Mouse (Mus musculus) hindbrain, embryonic 14.5 days (tissue): ENCODE data around the gene Lrrc73. TPM values are rescaled to one million over a fixed set of nuclear protein-coding genes. Genes with fewer than 3 reads are reported as not detected.

ENCODE experiments used
- ATAC-seq: fragments of 200-750 bp; cut with Nextera tagmentation; 2 replicates; pipeline ENCODE4 v1.8.0; 2017; ENCODE audit warnings: moderate number of reproducible peaks, mild to moderate bottlenecking, moderate TSS enrichment, moderate library complexity; ENCODE audit not compliant: low FRiP score
- DNase-seq: peaks from one replicate; pipeline ENCODE4 v3.0.0-alpha.2; 2015; ENCODE audit warnings: low spot score
- H3K27ac ChIP-seq: fragments of 300-500 bp; sonication (generic); 2 replicates; pipeline ENCODE4 v1.5.1; 2014; ENCODE audit warnings: mild to moderate bottlenecking, moderate library complexity
- H3K27me3 ChIP-seq: fragments of 300-500 bp; sonication (generic); 2 replicates; pipeline ENCODE4 v1.6.1; 2014; ENCODE audit warnings: mild to moderate bottlenecking, low read length, mixed read lengths; ENCODE audit not compliant: control insufficient read depth, insufficient read depth
- H3K36me3 ChIP-seq: fragments of 300-500 bp; sonication (generic); replicated peaks from 2 replicates; pipeline ENCODE4 v1.6.1; 2014; ENCODE audit not compliant: control insufficient read depth, insufficient read depth
- H3K4me1 ChIP-seq: fragments of 300-500 bp; sonication (generic); replicated peaks from 2 replicates; pipeline ENCODE4 v1.6.1; 2014; ENCODE audit warnings: antibody characterized with exemption, low read length, mixed read lengths; ENCODE audit not compliant: control insufficient read depth, insufficient read depth
- H3K4me2 ChIP-seq: fragments of 300-500 bp; sonication (generic); replicated peaks from 2 replicates; pipeline ENCODE4 v1.6.1; 2014; ENCODE audit warnings: mild to moderate bottlenecking, moderate library complexity
- H3K4me3 ChIP-seq: fragments of 300-500 bp; sonication (generic); replicated peaks from 2 replicates; pipeline ENCODE4 v1.5.1; 2014; ENCODE audit warnings: mild to moderate bottlenecking, low read length
- H3K9ac ChIP-seq: fragments of 300-500 bp; sonication (generic); 2 replicates; pipeline ENCODE4 v1.6.1; 2014
- H3K9me3 ChIP-seq: fragments of 300-500 bp; sonication (generic); 2 replicates; pipeline ENCODE4 v1.6.1; 2016; ENCODE audit warnings: low read length; ENCODE audit not compliant: control insufficient read depth
- WGBS: fragments of 180-500 bp; shearing (Covaris S2); extraction: QIAGEN DNeasy Blood & Tissue Kit; methylation state at CpG from one replicate; pipeline ENCODE4 v1.1.7; 2014; 5-methylcytosine and 5-hydroxymethylcytosine counted together
- polyA plus RNA-seq: library from polyadenylated mRNA; unstranded; fragments of >200 nt; fragmentation: Nextera tagmentation; extraction: Ambion mirVana; gene quantifications from 2 replicates; pipeline ENCODE4 v1.2.1, GENCODE M21; 2014

The Lrrc73 gene
- polyA plus RNA-seq, 1 experiment from 2014 or later = 15.1 TPM

- Histone ChIP-seq H3K9ac (no peak overlapping the region), H3K4me3 (no peak overlapping the region), H3K27me3 (no peaks in the 10 kb centered on the region), H3K36me3 (peaks cover 10% of the 10 kb centered on the region), H3K27ac (no peak overlapping the region), H3K4me2 (no peak overlapping the region), H3K9me3 (no peaks in the 10 kb centered on the region), H3K4me1 (peaks cover 12% of the 10 kb centered on the region)
- ATAC-seq (no peak), DNase-seq (no peak)
- 92% methylated on average over 12 of the region's 12 CpGs for WGBS
Observed at GRCm38 (mm10) chr17:46278011-46278765, 24.9 kb downstream of the Lrrc73 start.

- peak within 1 kb of the TSS; percentile 66 for H3K27ac ChIP-seq
- no peaks in the 10 kb centered on the region for H3K9me3 ChIP-seq
- peak; percentile 97 for ATAC-seq
- H3K4me1 ChIP-seq = peaks cover 12% of the 10 kb centered on the region
- peak; percentile 89 for DNase-seq
- peak within 1 kb of the TSS; percentile 71 for H3K9ac ChIP-seq
- H3K4me3 ChIP-seq = peak within 1 kb of the TSS; percentile 65
- H3K36me3 ChIP-seq = peaks cover 10% of the 10 kb centered on the region
- no peaks in the 10 kb centered on the region for H3K27me3 ChIP-seq
- H3K4me2 ChIP-seq = peak within 1 kb of the TSS; percentile 95
- WGBS = under 1% methylated on average over 37 of the region's 37 CpGs
Observed at GRCm38 (mm10) chr17:46282483-46283123, 29.3 kb downstream of the Lrrc73 start, which contains the start of gene Tjap1. Gene Tjap1, minus strand, starts transcription at chr17:46283026.

GRCm38 (mm10) chr17:46283140-46283539, 29.8 kb downstream of the Lrrc73 start:
- Histone ChIP-seq H3K27me3 (no peaks in the 10 kb centered on the region), H3K9me3 (no peaks in the 10 kb centered on the region), H3K27ac (no peak overlapping the region), H3K4me3 (peak overlapping the region; percentile 65), H3K9ac (no peak overlapping the region; the same call in 1 of the 2 replicates), H3K36me3 (peaks cover 10% of the 10 kb centered on the region), H3K4me1 (peaks cover 12% of the 10 kb centered on the region), H3K4me2 (peak overlapping the region; percentile 95)
- 0 out of 2 replicates have a peak, but pooled peaks have one; percentile 41 for ATAC-seq
- 25% methylated on average over 9 of the region's 9 CpGs for WGBS
- DNase-seq = no peak

- no peak for ATAC-seq
Observed at GRCm38 (mm10) chr17:46283911-46284310, 30.6 kb downstream of the Lrrc73 start.

GRCm38 (mm10) chr17:46284653-46285052, 31.3 kb downstream of the Lrrc73 start:
- DNase-seq = no peak
- WGBS = 43% methylated on average over 7 of the region's 7 CpGs
- Histone ChIP-seq H3K36me3 (no peaks in the 10 kb centered on the region; the same call in 1 of the 2 replicates), H3K4me1 (peaks cover 12% of the 10 kb centered on the region), H3K27me3 (no peaks in the 10 kb centered on the region), H3K27ac (no peak overlapping the region), H3K4me2 (no peak overlapping the region), H3K9ac (no peak overlapping the region), H3K4me3 (no peak overlapping the region), H3K9me3 (no peaks in the 10 kb centered on the region)
- ATAC-seq = no peak

More at GRCm38 (mm10) chr17:46283911-46284310, 30.6 kb downstream of the Lrrc73 start:
- no peak overlapping the region for H3K4me2 ChIP-seq
- WGBS = 82% methylated on average over 8 of the region's 8 CpGs
- H3K27me3 ChIP-seq = no peaks in the 10 kb centered on the region
- H3K27ac ChIP-seq = no peak overlapping the region
- H3K4me1 ChIP-seq = peaks cover 12% of the 10 kb centered on the region
- no peak overlapping the region for H3K4me3 ChIP-seq
- H3K9ac ChIP-seq = no peak overlapping the region
- DNase-seq = no peak
- H3K9me3 ChIP-seq = no peaks in the 10 kb centered on the region
- peaks cover 4% of the 10 kb centered on the region for H3K36me3 ChIP-seq

- H3K9me3 ChIP-seq = no peaks in the 10 kb centered on the region
- H3K27ac ChIP-seq = no peak overlapping the region
- H3K4me1 ChIP-seq = peaks cover 12% of the 10 kb centered on the region
- H3K4me2 ChIP-seq = no peak overlapping the region
- no peaks in the 10 kb centered on the region for H3K36me3 ChIP-seq
- ATAC-seq (no peak), DNase-seq (no peak)
- WGBS = 78% methylated on average over 6 of the region's 6 CpGs
- H3K9ac ChIP-seq = no peak overlapping the region
- H3K27me3 ChIP-seq = no peaks in the 10 kb centered on the region
- no peak overlapping the region for H3K4me3 ChIP-seq
Observed at GRCm38 (mm10) chr17:46285407-46285806, 32.1 kb downstream of the Lrrc73 start.

GRCm38 (mm10) chr17:46287678-46288095, 34.4 kb downstream of the Lrrc73 start:
- Histone ChIP-seq H3K27ac (peak overlapping the region; percentile 43; the same call in 1 of the 2 replicates), H3K27me3 (no peaks in the 10 kb centered on the region), H3K36me3 (no peaks in the 10 kb centered on the region), H3K4me3 (no peak overlapping the region), H3K4me1 (no peaks in the 10 kb centered on the region), H3K9me3 (no peaks in the 10 kb centered on the region), H3K9ac (no peak overlapping the region), H3K4me2 (no peak overlapping the region)
- ATAC-seq (no peak), DNase-seq (no peak)
- 63% methylated on average over 11 of the region's 11 CpGs for WGBS

- DNase-seq = no peak
- Histone ChIP-seq H3K36me3 (peaks cover 4% of the 10 kb centered on the region; the same call in 1 of the 2 replicates), H3K4me3 (peak overlapping the region; percentile 88), H3K27ac (peak overlapping the region; percentile 82; the same call in 1 of the 2 replicates), H3K4me2 (peak overlapping the region; percentile 78), H3K27me3 (peaks cover 37% of the 10 kb centered on the region), H3K9ac (peak overlapping the region; percentile 89; the same call in 1 of the 2 replicates), H3K4me1 (peaks cover 8% of the 10 kb centered on the region; the same call in 1 of the 2 replicates), H3K9me3 (no peaks in the 10 kb centered on the region)
- ATAC-seq = no peak
- 48% methylated on average over 6 of the region's 6 CpGs for WGBS
Observed at GRCm38 (mm10) chr17:46296601-46297000, 43.3 kb downstream of the Lrrc73 start.

- WGBS = 11% methylated on average over 6 of the region's 6 CpGs
- ATAC-seq = no peak
- H3K4me1 ChIP-seq = peaks cover 8% of the 10 kb centered on the region; the same call in 1 of the 2 replicates
Observed at GRCm38 (mm10) chr17:46297028-46297363, 43.7 kb downstream of the Lrrc73 start.

More at GRCm38 (mm10) chr17:46297028-46297363, 43.7 kb downstream of the Lrrc73 start:
- Histone ChIP-seq H3K9ac (peak overlapping the region; percentile 89), H3K36me3 (peaks cover 6% of the 10 kb centered on the region; the same call in 1 of the 2 replicates), H3K4me3 (peak overlapping the region; percentile 88), H3K27me3 (peaks cover 37% of the 10 kb centered on the region), H3K9me3 (no peaks in the 10 kb centered on the region), H3K4me2 (peak overlapping the region; percentile 78), H3K27ac (peak overlapping the region; percentile 82)
- no peak for DNase-seq
